Mouse (Mus musculus): Measurements from ENCODE around the gene Pam16.

GRCm38 (mm10) chr16:4658781-4659245, 34.0 kb upstream of the Pam16 start:
- no peak for TF ChIP-seq CTCF (IDR thresholded peaks at IDR 0.05; ENCODE audit: control insufficient read depth, insufficient read depth, insufficient read length)
- no peak for TF ChIP-seq MYOG (IDR thresholded peaks at IDR 0.05; ENCODE audit: control insufficient read depth, extremely low read depth, insufficient read length)
- TF ChIP-seq MYOD1 (IDR thresholded peaks at IDR 0.05; ENCODE audit: control insufficient read depth, insufficient read length, low read depth): no peak
- TF ChIP-seq MAX (IDR thresholded peaks at IDR 0.05): no peak
- TF ChIP-seq USF1 (IDR thresholded peaks at IDR 0.05; ENCODE audit: low read depth): no peak

Data from C2C12 (cell line).